Mouse (Mus musculus): ENCODE data around the gene Gm11562.

GRCm38 (mm10) chr11:99662802-99663201 is 42.6 kb upstream of the Gm11562 start:
- TF ChIP-seq CTCF (IDR thresholded peaks at IDR 0.05; ENCODE audit: control insufficient read depth, insufficient read depth, low read length) (no peak), POLR2A (IDR thresholded peaks at IDR 0.05; ENCODE audit: borderline replicate concordance, control insufficient read depth, low read depth, low read length) (no peak)

Data from bone marrow, adult 2 months (tissue).